Mouse (Mus musculus) embryonic stem cell, embryonic (primary cell): ENCODE measurements around the gene Mtcl1.

Source experiments
- CTCF ChIA-PET, 4 experiments: fragments of 300-600 bp in 2 of 4; fragments of 350-600 bp in 2 of 4; sonication (Branson Sonifier 250); formaldehyde crosslinking; loops; one replicate each; lab custom pipeline; 2022; ENCODE audit warnings: inconsistent platforms in 2 of 4; lab: Charles Lee
- POLR2A ChIA-PET, 4 experiments: fragments of 300-600 bp in 2 of 4; fragments of 350-600 bp in 2 of 4; sonication (Branson Sonifier 250); formaldehyde crosslinking; loops; one replicate each; lab custom pipeline; 2022; ENCODE audit warnings: antibody characterized with exemption in 4 of 4, inconsistent platforms in 1 of 4; lab: Charles Lee

Gene Mtcl1

DNA sequence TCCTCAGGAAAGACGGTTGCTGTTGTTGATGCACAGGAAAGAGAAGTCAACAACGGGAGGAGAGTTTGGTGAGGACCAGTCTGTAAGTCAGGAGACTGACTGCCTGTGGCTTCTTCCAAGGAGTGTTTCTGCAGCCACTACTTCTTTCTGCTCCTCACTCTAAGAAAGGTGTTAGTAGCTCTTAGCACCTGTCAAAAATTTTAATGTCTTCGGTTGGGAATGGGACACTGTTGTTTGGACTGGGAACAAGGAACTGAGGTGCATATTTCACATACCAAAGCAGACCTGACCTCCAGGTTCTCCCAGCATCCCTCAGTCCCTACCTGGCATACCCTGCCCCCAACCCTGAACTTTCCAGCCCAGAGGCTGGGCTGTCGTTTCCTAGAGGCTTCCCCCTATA, 21.7 kb upstream of the Mtcl1 start:
- ChIA-PET POLR2A (interaction anchor here (0.8 to 26.5 kb wide), 25 partner anchors 5 to 769 kb away, joined by 3 to 1280 read pairs (median 10); partner anchors contain the start of gene Mtcl1 (in 2 of the 4)), CTCF (interaction anchor here in 2 of 4 experiments (1.6 to 1.7 kb wide), 2 partner anchors 12 to 16 kb away, joined by 3 to 4 read pairs; no protein-coding TSS in a partner anchor)

GRCm38 (mm10) chr17:66470020-66470419, 20.5 kb upstream of the Mtcl1 start:
- ChIA-PET CTCF (interaction anchor here (0.5 to 1.7 kb wide), 6 partner anchors 9 to 385 kb away, joined by 3 to 11 read pairs (median 3); no protein-coding TSS in a partner anchor), POLR2A (interaction anchor here (0.7 to 26.5 kb wide), 32 partner anchors 4 to 768 kb away, joined by 3 to 1280 read pairs (median 4); partner anchors contain the start of genes Mtcl1 (in 3 of the 4) and Ndufv2 (in 1 of the 4))

- ChIA-PET POLR2A (interaction anchor here (0.6 to 26.5 kb wide), 31 partner anchors 7 to 346 kb away, joined by 3 to 1280 read pairs (median 4); partner anchors contain the start of genes Mtcl1 (in 1 of the 4) and Washc1 (in 1 of the 4)), CTCF (interaction anchor here (0.6 to 1.9 kb wide), 10 partner anchors 22 to 1242 kb away, joined by 3 to 9 read pairs (median 4); no protein-coding TSS in a partner anchor)
Observed at GRCm38 (mm10) chr17:66457278-66457677, 7.7 kb upstream of the Mtcl1 start.

DNA sequence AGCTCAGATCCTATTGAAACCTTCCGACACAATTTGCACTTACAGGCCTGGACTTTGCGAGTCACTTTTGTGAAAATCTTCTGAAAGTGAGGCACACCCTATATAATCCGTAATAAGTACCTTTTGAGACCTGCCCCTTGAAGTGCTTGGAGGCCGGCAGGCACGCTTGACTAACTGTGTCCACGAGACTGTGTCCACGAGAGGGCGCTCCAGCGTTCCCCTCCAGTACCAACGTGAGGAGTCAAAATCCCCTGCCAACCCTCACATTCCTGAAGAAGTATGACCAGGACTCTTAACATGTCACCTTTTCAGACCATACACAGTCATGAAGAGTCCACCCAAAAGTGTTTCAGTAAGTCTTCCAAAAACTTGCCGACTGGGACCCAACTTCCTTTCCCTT, 1.6 kb upstream of the Mtcl1 start:
- ChIA-PET POLR2A (interaction anchor here (0.6 to 8.1 kb wide), 20 partner anchors 7 to 724 kb away, joined by 3 to 292 read pairs (median 6); no protein-coding TSS in a partner anchor), CTCF (interaction anchor here (0.6 to 1.3 kb wide), 12 partner anchors 13 to 1596 kb away, joined by 3 to 10 read pairs (median 4); no protein-coding TSS in a partner anchor)

GRCm38 (mm10) chr17:66450526-66451070, 1.0 kb upstream of the Mtcl1 start:
- ChIA-PET CTCF (interaction anchor here (0.6 to 1.5 kb wide), 25 partner anchors 11 to 1597 kb away, joined by 3 to 11 read pairs (median 4); no protein-coding TSS in a partner anchor), POLR2A (interaction anchor here (0.6 to 8.1 kb wide), 46 partner anchors 8 to 723 kb away, joined by 3 to 292 read pairs (median 4); no protein-coding TSS in a partner anchor)

GRCm38 (mm10) chr17:66448421-66449405, 837 bp downstream of the Mtcl1 start:
- POLR2A ChIA-PET: interaction anchor here (0.8 to 8.1 kb wide), 58 partner anchors 7 to 229 kb away, joined by 3 to 292 read pairs (median 5); no protein-coding TSS in a partner anchor

GRCm38 (mm10) chr17:66447978-66448377, 1.6 kb downstream of the Mtcl1 start:
- ChIA-PET CTCF (interaction anchor here in 3 of 4 experiments (0.6 to 2.5 kb wide), 7 partner anchors 8 to 348 kb away, joined by 3 to 8 read pairs (median 3); no protein-coding TSS in a partner anchor), POLR2A (interaction anchor here (0.8 to 8.1 kb wide), 27 partner anchors 9 to 324 kb away, joined by 3 to 292 read pairs (median 5); partner anchors contain the start of gene Ddx11 (in 1 of the 4))

More at GRCm38 (mm10) chr17:66448421-66449405, 837 bp downstream of the Mtcl1 start:
- CTCF ChIA-PET: interaction anchor here in 3 of 4 experiments (0.7 to 2.5 kb wide), 13 partner anchors 7 to 228 kb away, joined by 3 to 11 read pairs (median 3); no protein-coding TSS in a partner anchor

GRCm38 (mm10) chr17:66447007-66447312, 2.6 kb downstream of the Mtcl1 start:
- POLR2A ChIA-PET: interaction anchor here in 3 of 4 experiments (0.6 to 8.1 kb wide), 22 partner anchors 8 to 209 kb away, joined by 3 to 292 read pairs (median 6); no protein-coding TSS in a partner anchor
- CTCF ChIA-PET: interaction anchor here in 1 of 4 experiments (1.0 to 1.7 kb wide), 2 partner anchors 35 to 213 kb away, joined by 3 to 5 read pairs; no protein-coding TSS in a partner anchor

DNA sequence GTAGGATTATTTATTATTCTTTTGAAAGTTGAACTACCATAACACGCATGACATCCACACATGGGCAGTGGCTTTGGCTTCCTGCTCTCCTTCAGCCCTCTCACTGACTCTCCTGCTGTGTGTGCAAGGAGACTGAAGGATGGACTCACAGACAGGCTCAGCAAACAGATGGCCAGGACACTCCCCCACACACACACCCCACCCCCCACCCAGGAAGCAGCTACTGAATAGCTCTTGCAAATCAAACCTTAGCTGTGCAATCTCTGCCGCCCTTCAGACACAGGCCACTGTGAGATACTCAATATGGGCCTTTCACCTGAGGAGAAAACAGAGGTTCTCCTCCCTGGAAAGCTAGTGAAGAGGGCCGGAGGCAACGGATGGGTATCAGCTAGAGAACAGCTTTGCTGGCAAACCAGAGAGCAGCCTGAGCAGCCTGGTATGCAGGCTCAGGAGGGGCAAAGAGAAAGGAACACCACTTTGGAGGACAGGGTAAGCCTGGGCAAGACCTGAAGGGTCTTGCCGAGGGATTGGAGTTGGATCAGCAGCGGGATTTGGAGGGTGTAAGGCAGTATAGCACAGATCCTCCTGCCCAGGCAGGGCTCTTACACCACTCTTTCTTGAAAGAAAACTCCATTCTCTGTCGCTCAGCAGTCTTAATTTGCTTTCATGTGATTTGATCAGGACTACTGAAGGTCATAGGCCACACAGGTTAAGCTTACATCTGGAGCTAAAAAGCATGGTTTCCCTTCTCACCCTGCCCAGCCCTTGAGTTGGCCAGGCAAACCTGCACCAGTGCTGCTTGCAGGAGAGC, 3.1 kb downstream of the Mtcl1 start:
- CTCF ChIA-PET: interaction anchor here in 2 of 4 experiments (0.6 to 1.7 kb wide), 3 partner anchors 12 to 213 kb away, joined by 3 to 5 read pairs (median 3); no protein-coding TSS in a partner anchor
- POLR2A ChIA-PET: interaction anchor here in 3 of 4 experiments (0.5 to 8.1 kb wide), 24 partner anchors 8 to 211 kb away, joined by 3 to 292 read pairs (median 4); no protein-coding TSS in a partner anchor

DNA sequence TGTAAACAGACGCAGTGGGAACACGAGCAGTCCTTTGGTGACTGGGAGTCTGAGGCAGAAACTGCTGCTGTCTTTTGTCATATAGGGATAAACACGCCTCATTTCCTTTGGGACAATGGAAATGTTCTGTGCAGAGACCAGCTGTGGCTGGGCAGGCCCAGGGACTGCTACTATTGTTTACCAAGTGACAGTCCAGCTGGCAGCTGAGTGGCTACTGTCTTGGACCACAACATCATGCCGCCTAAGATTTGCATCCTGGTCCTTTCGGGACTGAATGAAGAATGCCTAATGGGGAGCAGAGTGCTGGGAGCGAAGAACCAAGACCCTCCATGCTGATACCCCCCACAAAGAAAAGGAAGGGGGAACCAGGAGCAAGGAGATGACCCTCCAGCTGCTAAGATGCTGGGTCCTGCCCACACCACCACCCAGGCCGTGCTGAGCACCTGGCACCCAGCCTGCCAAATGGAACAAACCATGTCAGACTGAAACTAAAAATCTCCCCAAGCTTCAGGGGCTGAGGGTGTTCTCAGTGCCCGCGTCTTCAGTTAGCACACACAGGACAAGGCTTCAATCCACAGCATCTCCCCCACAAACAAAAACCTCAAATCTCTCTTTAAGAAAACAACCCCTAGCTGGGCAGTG, 5.4 kb downstream of the Mtcl1 start:
- CTCF ChIA-PET: no interaction called here
- POLR2A ChIA-PET: interaction anchor here in 3 of 4 experiments (0.5 to 8.1 kb wide), 5 partner anchors 37 to 142 kb away, joined by 3 to 292 read pairs (median 3); no protein-coding TSS in a partner anchor

DNA sequence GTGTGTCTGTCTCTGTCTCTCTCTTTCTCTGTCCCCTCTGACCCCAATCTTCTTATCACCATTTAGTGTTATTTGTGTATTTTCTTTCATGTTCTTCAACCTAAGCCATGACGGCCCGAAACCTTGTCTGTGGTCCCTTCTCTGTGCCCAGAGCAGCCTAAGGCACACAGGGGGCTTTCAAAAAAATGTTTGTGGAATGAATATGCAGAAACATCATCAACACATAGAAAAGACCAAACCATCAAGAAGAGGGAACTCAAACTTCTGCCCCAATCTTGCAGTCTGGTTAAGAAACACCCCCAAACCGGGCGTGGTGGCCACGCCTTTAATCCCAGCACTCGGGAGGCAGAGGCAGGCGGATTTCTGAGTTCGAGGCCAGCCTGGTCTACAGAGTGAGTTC, 9.7 kb downstream of the Mtcl1 start:
- POLR2A ChIA-PET: interaction anchor here in 3 of 4 experiments (0.6 to 2.4 kb wide), 14 partner anchors 9 to 102 kb away, joined by 3 to 20 read pairs (median 4); partner anchors contain the start of gene Mtcl1 (in 2 of the 3)
- CTCF ChIA-PET: interaction anchor here in 3 of 4 experiments (0.6 to 1.1 kb wide), 3 partner anchors 8 to 22 kb away, joined by 3 read pairs; no protein-coding TSS in a partner anchor

DNA sequence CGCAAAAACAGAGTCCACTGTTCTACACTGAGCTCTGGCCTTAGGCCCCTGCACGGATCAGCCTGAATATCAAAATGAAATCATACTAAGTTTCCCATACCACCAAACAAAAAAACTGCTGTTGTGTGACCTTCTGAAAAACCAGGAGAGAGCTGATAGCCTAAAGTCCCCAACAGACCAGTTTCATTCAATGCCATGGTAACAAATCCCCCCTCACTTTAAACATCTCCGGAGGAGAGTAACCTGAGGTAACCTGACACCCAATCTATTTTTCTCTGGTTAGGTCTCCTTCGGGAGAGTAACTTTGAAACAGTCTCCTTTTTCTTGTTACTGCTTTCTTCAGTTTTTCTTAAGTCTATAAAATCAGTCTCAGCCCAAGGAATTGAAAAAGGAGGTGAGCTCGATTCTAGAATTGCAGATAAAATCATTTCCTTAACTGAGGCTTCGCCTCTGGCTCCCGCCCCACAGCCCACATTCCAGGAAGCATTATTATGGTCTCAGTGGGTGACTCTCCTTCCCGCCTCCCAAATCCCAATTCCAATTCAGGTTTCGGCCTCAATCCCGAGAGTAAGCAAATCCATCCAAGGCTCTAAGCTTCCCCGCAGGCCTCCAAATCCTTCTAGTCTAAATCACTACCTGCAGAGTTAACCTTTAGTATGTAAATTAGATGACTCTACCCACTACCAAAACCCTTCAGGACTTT, 10.3 kb downstream of the Mtcl1 start:
- ChIA-PET POLR2A (interaction anchor here (0.6 to 2.4 kb wide), 25 partner anchors 9 to 221 kb away, joined by 3 to 20 read pairs (median 4); partner anchors contain the start of gene Mtcl1 (in 2 of the 4)), CTCF (interaction anchor here (0.6 to 1.1 kb wide), 5 partner anchors 9 to 312 kb away, joined by 3 to 8 read pairs (median 3); partner anchors contain the start of gene Mtcl1 (in 1 of the 4))

GRCm38 (mm10) chr17:66438137-66438536, 11.4 kb downstream of the Mtcl1 start:
- ChIA-PET CTCF (interaction anchor here in 1 of 4 experiments (0.5 to 1.4 kb wide), 2 partner anchors 13 to 211 kb away, joined by 3 to 4 read pairs; no protein-coding TSS in a partner anchor), POLR2A (interaction anchor here in 2 of 4 experiments (0.7 to 2.4 kb wide), 14 partner anchors 8 to 112 kb away, joined by 3 to 20 read pairs (median 4); partner anchors contain the start of gene Mtcl1 (in 2 of the 2))

DNA sequence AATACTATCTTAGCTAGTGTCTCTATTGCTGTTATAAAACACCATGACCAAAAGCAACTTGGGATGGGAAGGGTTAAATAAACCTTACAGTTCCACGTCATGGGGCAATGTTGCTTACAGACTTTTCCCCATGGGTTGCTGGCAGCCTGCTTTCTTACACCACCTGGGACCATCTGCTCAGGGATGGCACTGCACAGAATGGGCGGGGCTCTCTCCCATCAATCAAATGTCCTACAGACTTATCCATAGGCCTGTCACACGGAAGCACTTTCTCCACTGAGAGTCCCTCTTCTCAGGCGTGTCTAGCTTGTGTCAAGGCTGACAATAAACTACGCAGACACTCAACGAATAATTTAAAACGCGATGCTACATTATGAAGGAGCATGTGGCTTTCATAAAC, 12.7 kb downstream of the Mtcl1 start:
- ChIA-PET POLR2A (interaction anchor here in 2 of 4 experiments (1.6 to 2.0 kb wide), 2 partner anchors 16 to 18 kb away, joined by 5 to 6 read pairs; no protein-coding TSS in a partner anchor), CTCF (interaction anchor here in 1 of 4 experiments (0.6 kb wide), 1 partner anchor 783 kb away, joined by 3 read pairs; no protein-coding TSS in a partner anchor)

- ChIA-PET POLR2A (interaction anchor here in 3 of 4 experiments (0.6 to 2.0 kb wide), 5 partner anchors 10 to 43 kb away, joined by 3 to 13 read pairs (median 5); no protein-coding TSS in a partner anchor), CTCF (no interaction called here)
Observed at GRCm38 (mm10) chr17:66435982-66436381, 13.6 kb downstream of the Mtcl1 start.
